Mouse (Mus musculus) kidney, adult 9 months (tissue): ENCODE measurements around the gene Mup16.
"Not testable (repeated sequence)": the region's sequence is repeated elsewhere in the genome, so short reads cannot be mapped to it uniquely, and the experiment has no call there.

ENCODE experiments used
- DNase-seq: peaks from one replicate; pipeline ENCODE4 v3.0.0; 2022

The Mup16 gene

DNA sequence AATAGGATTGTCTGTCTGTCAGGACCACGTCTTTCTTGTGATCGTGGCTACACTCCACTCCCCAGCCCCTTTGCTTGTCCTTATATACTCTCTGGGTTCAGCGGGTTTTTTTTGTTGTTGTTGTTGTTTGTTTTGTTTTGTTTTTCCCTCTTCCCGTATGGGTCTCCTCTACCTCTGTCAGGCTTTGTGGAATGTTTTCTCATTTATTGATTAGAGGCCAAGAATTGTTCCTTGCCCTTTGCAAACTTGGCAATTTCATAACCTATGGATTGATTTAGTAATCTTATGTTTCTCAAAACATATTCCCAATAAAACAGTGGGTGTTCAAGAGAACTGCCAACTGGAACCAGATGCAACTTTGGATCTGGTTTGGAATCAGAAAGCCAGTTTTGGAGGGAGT is at the start of gene Mup16:
Gene Mup16 (minus strand): TSS at position 101 of the 400 bp plus-strand sequence.
- not testable (repeated sequence) for DNase-seq

DNA sequence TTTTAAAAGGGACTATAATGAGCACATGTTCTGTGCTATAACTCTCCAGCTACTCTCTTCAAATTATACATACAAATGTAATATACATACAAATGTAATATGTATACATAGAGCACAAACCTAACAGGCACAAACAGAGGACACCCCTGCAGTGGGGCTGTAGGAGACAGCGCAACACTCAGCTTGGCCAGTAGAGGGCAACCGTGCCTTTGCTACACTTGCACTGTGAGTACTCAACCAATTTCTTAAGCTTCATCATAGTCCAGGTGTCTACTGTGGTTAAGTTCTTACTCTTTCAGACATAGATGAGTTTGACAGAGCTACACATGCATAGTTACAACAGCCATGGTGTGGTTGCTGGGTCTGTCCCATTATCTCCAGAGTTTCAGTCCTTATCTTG is 36.6 kb upstream of the Mup16 start:
- peak; percentile 81 for DNase-seq
